Mouse (Mus musculus) adrenal gland, adult (tissue): Measurements from ENCODE around the gene Xpo4.
"Not testable (repeated sequence)": the region's sequence is repeated elsewhere in the genome, so short reads cannot be mapped to it uniquely, and the experiment has no call there.

Source experiments
- DNase-seq, 2 experiments: peaks; one replicate each; pipeline ENCODE4 v3.0.0; 2022 to 2023; ENCODE audit warnings: low spot score in 1 of 2; ENCODE audit not compliant: inconsistent age in 2 of 2

Xpo4 gene

DNA sequence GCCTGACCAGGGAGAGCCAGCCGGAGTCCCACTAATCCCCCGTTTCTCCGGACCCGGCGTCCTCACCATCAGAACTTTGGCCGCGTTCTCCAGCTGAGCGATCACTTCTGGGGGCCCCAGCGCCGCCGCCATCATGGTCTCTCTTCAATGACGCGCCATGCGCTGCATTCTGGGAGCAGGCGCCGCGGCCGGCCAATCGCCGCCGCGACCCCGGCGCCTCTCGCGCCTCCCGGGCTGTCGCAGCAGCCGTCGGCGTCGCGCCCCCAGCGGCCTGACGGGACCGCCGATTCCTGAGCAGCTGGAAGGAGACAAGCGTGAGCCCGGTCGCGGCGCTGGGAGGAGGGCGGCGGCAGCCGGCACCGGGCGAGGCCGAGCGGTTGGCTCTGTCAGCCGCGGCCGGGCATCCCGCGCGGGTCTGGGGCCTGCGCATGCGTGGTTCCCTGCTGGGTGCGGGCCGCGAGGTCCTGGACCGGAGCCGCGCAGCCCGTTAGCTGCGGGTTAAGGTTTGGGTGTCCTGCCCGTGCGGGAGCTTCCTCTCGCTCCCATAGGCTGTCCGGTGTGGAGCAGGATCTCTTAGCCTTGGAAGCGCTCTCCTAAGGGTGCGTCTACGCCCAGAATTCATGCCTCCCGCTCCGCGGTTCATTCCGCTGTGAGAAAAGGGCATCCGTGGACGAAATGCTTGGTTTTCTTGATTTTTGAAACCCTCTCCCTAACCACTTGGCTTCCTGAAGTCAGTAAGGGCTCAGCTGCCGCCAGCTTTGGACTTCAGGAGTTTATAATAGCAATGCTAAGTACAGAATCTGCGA lies at the start of gene Xpo4:
Gene Xpo4 (minus strand): TSS at position 609 of the 806 bp plus-strand sequence.
- peak; percentile 88 to 96 for DNase-seq

DNA sequence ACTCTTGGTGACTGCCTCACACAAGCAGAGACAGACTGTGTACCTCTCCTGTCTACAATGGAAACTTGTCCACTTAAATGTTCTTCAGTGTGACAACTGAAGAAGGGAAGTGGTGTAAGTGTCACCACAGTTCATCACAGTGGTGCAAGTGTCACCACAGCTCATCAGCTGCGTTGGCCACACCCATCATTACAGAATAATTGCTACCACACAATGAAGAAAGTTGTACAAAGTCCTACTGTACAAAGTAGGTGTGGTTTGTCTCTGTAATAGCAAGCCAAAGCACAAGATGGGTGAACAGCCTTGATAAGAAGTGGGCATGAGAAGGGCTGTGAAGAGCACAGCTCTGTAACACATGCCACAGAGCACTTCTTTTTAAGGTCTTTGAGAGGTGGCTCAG lies 47.7 kb upstream of the Xpo4 start:
- DNase-seq = no peak

DNA sequence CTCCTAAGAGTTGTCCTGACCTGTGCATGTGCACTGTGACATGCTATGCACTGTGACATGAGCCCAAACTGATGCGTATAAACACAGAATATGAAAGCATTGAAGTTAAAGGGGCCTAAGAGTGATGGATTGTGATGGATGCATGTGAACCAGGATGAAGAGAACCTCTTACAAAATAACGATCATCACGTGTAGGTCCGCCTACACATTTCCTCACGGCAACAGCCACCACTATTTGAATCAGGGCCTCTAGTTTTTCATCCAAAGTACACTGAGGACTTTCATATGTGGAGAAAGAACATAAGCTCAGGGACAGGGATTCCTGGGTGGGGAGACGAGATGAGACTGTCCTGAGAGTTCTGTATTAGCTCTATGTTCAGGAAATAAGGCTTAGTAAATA lies 45.8 kb upstream of the Xpo4 start:
- no peak for DNase-seq

DNA sequence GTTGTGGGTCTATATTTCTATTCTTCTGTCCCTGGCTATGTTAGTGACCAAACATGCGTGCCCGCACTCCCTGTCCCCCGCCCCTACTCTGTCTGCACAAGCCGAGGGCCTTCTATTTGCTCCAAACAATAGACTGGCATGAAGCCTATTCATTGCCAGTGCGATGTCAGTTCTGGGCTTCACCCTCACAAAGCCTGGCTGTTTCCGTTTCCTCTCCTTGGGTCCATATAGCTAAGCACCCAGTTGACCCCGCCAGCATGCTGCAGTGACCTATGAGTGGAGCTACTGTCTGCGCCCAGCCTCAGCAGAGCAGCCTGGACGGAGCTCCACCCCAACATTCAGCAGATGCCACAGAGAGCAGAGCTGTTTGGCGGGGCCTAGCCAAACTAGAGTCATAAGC lies 43.9 kb upstream of the Xpo4 start:
- DNase-seq = peak; percentile 18 to 51

DNA sequence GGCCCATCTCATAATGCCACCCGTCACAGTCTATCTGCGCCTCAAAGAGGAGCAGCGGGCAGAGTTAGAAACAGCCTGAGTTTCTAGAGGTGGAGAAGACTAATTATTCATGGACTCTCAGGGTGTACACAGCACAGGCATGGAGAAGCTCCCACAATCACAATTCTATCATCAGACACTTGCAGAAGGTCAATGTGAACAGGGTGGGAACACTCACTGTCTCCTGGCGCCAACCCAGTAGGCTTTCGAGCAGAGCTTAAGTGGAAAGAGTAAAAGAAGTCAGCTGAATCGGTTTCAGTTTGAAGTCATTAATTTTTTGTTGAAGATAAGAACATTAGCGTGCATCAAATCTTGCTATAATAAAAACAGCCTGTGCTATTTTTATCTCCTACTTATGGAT lies 43.4 kb upstream of the Xpo4 start:
- peak; percentile 23 to 59 for DNase-seq

DNA sequence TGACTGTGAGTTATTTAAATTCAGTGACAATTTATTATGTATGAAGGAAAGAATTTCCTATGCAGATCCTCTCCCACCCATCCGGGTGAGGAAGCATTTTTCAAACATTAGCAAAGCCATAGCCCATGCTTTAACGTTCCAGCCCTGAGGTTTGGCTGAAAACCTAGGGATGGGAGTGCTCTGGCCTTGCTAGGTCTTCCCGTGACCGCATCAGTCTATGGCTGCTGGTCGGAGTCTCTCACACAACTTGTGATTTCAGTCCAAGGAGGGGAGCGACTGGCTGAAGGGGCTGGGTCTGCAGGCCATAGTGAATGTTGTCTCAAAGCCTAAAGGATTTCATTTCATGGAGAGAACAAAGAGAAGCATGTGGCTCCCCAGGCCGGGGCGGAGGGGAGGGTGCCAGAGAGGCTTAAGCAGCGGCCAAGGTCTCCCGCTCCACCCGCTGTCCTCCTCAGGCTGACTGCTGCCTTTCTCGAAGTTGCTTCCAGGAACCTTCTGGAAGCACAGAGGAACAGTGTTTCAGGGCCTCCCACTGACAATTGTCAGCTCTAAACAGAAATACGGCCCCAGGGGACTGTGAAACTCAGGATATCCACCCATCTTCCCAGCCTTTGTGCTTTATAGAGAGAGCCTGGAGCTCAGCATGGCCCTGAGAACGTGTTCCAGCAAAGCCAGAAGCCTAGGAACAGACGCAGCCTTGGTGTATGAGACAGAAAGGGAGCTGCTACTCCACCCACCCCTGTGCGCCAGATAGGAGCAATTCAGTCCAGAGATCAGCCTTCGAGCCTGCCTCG lies 42.1 kb upstream of the Xpo4 start:
- peak; percentile 34 to 82 for DNase-seq

DNA sequence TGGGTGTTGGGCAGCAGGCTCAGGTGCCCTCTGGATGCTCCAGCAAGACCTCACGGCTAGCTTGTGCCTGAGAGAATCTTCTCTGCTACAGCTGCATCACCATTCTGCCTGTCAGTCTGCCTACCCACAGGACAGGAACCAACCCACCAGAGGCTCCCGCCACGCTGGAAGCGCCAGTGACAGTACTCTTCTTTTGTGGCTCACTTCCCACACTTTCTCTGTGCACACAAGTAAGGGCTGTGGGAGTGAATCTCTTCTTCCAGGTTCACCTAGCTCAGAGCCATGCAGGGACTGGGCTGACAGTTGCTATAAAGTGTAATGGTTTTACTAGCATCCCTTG lies 41.5 kb upstream of the Xpo4 start:
- no peak for DNase-seq

DNA sequence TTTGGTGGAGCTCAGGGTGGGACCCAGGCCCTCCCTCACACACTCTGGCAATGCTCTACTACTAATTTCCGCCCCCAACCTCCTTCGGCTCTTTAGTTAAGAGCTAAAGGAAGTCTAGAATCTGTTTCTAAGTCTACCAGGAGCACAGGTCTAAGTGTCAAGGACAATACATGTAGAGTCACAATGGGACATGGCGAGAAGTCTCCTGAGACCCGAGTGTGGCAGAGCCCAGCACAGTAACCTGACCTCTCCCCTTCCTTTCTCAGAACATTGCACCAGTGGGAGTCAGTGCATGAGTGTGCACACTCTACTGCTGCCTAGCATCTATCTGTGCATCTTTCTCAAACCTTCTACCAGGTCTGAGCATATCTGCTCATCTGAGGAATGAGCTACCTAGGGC lies 40.5 kb upstream of the Xpo4 start:
- no peak for DNase-seq

DNA sequence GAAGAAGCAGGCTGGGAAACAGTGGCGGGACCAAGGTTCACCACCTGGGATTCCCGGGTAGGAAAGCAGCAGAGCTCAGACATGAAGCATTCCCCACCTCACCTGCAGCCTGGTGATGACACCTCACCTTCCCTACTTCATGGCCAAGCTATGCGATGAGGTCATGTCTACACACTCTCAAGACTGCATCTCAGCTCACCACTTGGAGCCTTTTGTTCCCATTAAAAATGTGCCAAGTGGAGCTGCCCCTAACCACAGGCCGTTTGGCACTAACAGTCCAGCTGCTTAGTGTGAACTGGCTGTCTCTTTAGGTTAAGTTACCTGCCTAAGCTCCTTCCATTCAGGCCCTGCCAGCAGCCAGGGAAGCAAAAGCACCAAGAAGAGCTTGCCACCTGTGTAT lies 39.8 kb upstream of the Xpo4 start:
- DNase-seq = no peak

DNA sequence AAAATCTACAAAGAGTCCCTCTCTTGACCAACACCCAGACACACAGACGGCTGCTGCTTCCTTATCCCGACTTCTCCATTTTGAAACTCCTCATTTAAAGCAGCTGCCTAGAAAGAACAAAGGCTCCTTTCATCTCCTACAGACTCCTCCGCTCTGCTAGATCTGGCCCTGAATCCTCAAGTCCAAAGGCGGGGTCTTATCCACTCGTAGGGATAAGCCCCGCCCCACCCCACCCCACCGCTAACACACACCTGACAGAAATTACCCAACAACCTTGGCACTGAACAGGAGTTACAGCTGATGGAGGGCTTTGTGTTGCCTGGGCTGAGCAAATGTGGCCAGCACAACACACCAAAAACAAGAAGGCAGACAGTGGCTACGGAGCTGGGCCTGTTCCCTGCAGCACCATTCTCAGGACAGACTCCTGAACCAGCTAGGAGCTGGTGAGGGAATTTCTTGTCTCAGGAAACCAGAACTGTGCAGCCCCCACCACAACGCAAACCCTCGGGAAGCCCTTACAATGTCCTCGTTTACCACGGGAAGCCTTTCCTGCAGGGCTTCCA lies 36.8 kb upstream of the Xpo4 start:
- no peak for DNase-seq

DNA sequence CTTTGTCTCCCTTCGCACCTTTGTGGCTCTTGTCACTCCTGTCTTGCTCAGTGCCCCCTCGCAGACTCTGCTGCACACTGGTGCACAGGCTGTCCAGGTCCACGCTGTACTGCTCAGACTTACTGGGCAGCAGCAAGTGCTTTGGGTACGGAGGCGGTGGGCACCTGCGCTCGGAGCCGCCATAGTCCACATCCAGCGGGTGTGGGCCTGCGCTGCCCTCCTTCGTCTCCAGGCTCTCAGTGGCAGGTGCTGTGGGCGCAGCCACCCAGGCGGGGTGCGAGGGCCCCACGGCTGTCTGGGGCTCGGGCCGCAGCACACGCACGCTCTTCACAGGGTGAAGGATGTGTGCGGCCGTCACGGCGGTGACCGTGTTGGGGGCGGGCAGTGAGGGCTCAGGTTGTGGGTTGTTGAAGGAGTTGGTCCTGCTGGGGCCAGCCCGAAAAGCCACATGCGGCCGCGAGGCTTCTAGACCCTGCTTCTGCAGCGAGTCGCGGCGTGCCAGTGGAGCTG lies 34.3 kb upstream of the Xpo4 start:
- no peak for DNase-seq

DNA sequence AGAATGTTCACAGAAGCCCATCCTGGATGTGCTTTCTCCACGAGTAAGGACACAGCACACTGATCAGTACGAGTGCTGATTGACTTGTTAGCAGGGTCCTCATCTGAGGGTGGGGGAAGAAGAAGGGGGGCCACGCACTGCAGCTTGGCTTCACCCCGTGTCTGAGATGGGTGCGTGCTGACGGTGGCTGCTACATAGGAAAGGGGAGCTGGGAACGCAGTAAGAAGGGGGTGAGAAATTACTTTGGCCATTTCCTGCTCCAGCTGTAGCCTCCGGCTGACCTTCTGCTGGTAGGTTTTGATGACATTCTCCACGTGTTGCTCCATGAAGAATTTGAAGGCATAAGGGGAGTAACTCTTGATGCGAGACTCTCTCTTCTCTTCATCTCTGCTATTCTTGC lies 33.8 kb upstream of the Xpo4 start:
- no peak for DNase-seq

DNA sequence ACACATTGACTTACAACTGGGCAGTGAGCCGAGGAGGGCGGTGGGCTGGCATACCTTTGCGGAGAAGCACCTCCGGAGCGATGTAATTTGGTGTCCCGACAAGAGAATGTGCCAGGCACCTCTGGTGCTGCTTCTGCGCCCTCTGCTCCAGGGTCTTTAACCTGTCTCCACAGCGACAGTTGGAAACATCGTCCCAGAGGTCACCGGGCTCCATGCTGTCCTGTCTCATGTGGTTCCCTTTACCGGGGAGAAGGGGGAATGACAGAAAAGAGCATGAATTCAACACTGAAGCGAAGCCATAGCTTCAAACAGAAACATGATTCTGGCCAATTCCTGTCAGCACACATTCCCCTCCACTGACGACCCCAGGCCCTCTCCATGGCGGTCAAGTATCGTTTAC lies 30.8 kb upstream of the Xpo4 start:
- no peak for DNase-seq

DNA sequence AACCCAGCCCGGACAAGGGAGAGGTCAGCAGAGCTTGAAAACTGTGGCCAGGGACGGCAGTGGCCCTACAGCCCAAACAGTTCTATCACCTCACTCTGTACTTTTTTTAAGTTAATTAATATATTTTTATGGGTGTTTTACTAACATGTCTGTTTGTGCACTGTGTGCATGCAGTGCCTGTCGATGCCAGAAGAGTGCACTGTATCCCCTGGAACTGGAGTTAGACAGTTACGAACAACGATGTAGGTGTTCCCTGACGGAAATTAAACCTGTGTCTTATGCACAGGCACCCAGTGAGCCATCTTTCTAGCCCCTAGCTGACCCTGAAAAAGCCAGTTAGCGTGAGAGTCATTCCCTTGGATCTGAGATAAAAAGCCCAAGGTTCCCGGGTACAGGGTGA lies 30.3 kb upstream of the Xpo4 start:
- DNase-seq = no peak

DNA sequence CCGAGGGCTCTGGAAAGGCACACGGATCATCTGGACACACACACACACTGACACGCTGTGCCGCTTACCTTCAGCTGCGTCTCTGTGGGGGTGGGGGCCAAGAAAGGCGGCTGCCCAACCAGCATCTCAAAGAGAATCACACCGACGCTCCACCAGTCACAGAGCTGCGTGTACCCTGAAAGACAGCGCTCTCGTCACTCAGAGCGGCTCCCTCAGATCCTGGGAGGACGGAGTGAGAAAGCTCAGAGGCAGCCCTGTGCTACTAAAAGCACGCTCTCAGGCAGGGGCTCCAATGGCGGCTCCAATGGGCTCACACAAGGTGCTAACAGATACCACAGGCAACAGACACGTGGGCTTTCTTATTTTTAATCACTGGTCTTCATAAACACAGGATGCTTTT lies 29.0 kb upstream of the Xpo4 start:
- no peak for DNase-seq

DNA sequence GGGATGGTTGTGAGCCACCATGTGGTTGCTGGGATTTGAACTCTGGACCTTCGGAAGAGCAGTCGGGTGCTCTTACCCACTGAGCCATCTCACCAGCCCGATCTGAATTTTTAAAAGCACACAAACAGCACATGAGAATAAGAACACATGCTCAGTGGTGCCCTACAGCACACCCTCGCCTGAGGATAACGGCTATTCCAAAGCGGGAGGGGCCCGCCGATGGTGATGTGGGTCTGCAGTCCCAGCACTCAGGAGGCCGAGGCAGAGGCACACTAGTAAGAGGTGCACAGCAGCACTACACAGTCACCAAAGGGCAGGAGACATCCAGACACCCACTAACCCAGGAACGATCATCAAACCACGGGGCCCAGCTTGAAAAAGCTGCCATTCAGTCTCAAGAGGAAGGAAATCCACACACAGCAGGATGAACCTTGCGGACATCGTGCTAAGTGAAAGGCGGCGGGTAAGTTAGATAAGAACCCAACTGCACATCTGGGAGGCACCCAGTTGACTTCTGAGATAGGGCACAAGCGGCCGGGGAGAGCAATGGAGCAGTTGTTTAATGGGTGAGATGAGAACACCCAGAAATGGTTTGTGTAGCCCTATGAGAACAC lies 27.4 kb upstream of the Xpo4 start:
- no peak for DNase-seq

DNA sequence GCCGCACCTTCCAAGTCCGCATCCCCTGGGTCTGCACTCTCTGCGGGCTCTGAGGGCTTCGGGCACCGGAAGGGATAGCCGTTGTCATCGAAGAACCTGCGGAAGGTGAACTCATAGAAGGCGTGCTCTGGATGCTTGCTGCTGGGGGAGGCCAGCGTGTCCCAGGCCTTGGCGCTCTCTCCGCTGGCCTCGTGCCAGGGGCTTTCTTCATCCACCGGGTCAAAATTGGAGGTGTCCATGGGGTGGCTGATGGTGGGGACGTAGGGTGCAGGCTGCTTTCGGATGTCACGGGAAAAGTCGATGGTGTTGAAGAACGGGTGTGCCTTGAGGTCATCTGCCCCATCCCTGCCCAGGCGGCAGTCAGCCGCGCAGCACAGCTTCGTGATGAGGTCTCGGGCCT lies 26.1 kb upstream of the Xpo4 start:
- DNase-seq = no peak

DNA sequence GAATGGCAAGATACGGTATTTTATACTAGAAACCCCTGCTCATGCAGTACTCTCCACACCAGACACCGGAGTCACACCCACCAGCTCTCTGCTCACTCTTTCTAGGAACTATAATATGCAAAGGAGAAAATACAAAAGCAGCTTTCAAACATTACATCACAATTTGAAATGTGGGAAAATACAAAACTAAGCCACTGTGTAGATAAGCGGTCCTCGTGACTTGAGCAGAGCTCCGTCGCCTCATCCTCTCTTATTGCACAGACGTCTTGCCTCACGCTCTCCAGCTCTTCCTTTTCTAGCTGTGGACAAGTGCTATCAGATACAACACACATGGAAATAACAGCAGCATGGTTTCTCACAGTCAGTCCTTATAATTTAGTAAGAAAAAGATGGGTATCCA lies 25.5 kb upstream of the Xpo4 start:
- no peak for DNase-seq

DNA sequence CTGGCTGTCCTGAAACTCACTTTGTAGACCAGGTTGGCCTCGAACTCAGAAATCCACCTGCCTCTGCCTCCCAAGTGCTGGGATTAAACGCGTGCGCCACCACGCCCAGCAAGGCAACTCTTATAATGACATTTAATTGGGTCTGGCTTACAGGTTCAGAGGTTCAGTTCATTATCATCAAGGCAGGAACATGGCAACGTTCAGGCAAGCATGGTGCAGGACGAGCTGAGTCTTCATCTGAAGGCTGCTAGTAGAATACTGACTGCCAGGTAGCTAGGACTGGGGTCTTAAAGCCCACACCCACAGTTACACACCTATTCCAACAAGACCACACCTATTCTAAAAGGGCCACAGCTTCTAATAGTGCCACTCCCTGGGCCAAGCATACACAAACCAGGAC lies 22.8 kb upstream of the Xpo4 start:
- not testable (repeated sequence) for DNase-seq

DNA sequence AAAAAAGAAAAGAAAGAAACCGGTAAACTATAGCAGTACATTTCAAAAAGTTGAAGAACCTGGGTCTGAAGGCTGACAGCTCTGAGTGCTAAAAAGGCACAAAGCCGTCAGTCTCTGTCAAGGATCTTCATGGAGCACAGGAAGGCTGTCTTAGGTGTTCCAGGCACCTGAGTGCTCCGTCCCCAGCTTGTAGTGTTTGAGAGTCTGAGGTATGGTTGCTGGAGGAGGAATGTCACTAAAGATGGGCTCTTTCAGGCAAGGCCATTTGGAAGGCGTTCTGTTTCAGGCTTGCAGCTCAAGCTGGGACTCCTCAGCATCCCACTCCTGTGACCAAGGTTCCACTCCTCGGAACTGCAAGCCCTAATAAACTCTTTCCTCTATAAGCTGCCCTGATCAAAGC lies 22.2 kb upstream of the Xpo4 start:
- DNase-seq = no peak

DNA sequence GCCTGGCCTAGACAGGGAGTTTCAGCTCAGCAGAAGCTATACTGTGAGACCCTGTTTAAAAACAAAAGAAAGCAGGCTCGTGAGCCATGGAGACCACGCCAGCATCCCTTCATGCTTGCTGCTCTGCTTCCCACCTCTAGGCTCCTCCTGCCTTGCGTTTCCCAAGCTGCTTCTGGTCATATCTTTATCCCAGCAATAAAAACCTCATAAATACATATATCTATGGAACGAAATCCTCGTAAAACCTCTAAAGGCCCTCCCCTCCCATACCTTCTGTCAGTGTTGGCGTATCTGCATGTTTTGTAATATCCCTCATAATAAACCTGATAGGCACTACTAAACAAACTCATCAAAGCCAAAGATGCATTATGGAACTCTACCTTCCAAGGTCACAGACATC lies 21.4 kb upstream of the Xpo4 start:
- DNase-seq = no peak

DNA sequence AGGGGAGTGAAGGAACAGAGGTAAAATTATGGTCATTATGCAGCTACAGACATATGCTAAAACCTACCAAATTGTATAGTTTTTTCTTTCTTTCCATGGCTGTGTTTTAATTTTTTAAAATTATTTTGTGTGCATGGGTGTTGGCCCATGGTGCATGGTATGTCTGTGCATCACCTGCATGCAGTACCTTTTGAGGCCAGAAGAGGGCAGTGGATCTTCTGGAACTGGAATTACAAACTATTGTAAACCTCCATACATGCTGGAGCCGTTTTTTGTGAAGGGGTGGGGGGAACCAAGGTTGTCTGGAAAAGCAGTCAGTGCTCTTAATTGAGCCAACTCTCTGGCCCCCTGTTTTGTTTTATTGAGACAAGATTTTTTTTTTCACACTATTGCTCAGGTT lies 19.3 kb upstream of the Xpo4 start:
- peak; percentile 54 to 84 for DNase-seq
